Mouse (Mus musculus): ENCODE data around the gene Ybx3.

- TF ChIP-seq POLR2A (IDR thresholded peaks at IDR 0.05; ENCODE audit: insufficient read depth, low read length): no peak
- TF ChIP-seq CTCF (IDR thresholded peaks at IDR 0.05; ENCODE audit: low read depth, low read length): no peak
Measured at GRCm38 (mm10) chr6:131406957-131407356, 18.7 kb upstream of the Ybx3 start.

All from ES-Bruce4 (cell line).